Mouse (Mus musculus) heart, embryonic 11.5 days (tissue): ENCODE data around the gene Gsc2. TPM values are rescaled to one million over a fixed set of nuclear protein-coding genes. Genes with fewer than 3 reads are reported as not detected.

Experiments
- ATAC-seq: fragments of 200-750 bp; cut with Nextera tagmentation; replicated peaks from 2 replicates; pipeline ENCODE4 v1.8.0; 2017; ENCODE audit warnings: moderate library complexity; ENCODE audit not compliant: insufficient number of reproducible peaks, low FRiP score, low TSS enrichment
- H3K27ac ChIP-seq: fragments of 300-500 bp; sonication (generic); 2 replicates; pipeline ENCODE4 v1.5.1; 2014; ENCODE audit warnings: mild to moderate bottlenecking, low read depth, low read length
- H3K27me3 ChIP-seq: fragments of 300-500 bp; sonication (generic); 2 replicates; pipeline ENCODE4 v1.6.1; 2014; ENCODE audit warnings: mild to moderate bottlenecking, low read length, mixed read lengths; ENCODE audit not compliant: control insufficient read depth, insufficient read depth
- H3K36me3 ChIP-seq: fragments of 300-500 bp; sonication (generic); 2 replicates; pipeline ENCODE4 v1.6.1; 2014; ENCODE audit warnings: mild to moderate bottlenecking, low read length, moderate library complexity, mixed read lengths; ENCODE audit not compliant: control insufficient read depth, insufficient read depth
- H3K4me1 ChIP-seq: fragments of 300-500 bp; sonication (generic); 2 replicates; pipeline ENCODE4 v1.6.1; 2014; ENCODE audit warnings: low read length; ENCODE audit not compliant: control insufficient read depth, insufficient read depth
- H3K4me2 ChIP-seq: fragments of 300-500 bp; sonication (generic); 2 replicates; pipeline ENCODE4 v1.6.1; 2014; ENCODE audit warnings: mild to moderate bottlenecking, moderate library complexity
- H3K4me3 ChIP-seq: fragments of 300-500 bp; sonication (generic); 2 replicates; pipeline ENCODE4 v1.5.1; 2014; ENCODE audit warnings: low read depth, low read length
- H3K9ac ChIP-seq: fragments of 300-500 bp; sonication (generic); 2 replicates; pipeline ENCODE4 v1.6.1; 2014; ENCODE audit warnings: mild to moderate bottlenecking, low read depth, low read length, moderate library complexity
- H3K9me3 ChIP-seq: fragments of 300-500 bp; sonication (generic); replicated peaks from 2 replicates; pipeline ENCODE4 v1.6.1; 2016; ENCODE audit warnings: low read length; ENCODE audit not compliant: control insufficient read depth
- WGBS: fragments of 180-500 bp; shearing (Covaris S2); extraction: QIAGEN DNeasy Blood & Tissue Kit; methylation state at CpG from one replicate; pipeline ENCODE4 v1.1.7; 2014; ENCODE audit not compliant: insufficient replicate concordance; 5-methylcytosine and 5-hydroxymethylcytosine counted together
- polyA plus RNA-seq: library from polyadenylated mRNA; unstranded; fragments of >200 nt; fragmentation: Nextera tagmentation; extraction: Ambion mirVana; gene quantifications from 2 replicates; pipeline ENCODE4 v1.2.1, GENCODE M21; 2014

Gene Gsc2
- polyA plus RNA-seq, 1 experiment from 2014 or later: not detected

DNA sequence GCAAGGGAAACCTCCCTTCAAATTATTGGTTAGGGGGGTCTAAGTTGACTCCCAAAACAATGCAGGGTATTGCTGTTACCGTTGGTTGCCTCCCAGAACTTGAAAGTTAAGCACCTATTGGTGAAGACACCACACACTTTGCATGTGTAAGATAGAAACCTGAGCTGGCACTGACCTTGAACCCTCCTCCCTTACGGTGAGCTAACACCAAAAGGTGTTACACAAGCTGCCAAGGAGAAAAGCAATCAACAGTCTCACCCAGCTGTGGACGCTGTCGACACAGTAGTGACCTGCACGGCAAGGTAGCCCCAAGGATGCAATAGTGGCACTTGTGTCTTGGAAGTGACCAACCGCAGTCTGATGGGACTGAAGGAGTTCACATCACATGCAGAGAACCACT is 30.7 kb downstream of the Gsc2 start:
- Histone ChIP-seq H3K27ac (no peak overlapping the region), H3K27me3 (no peaks in the 10 kb centered on the region), H3K4me2 (no peak overlapping the region), H3K4me3 (no peak overlapping the region), H3K9me3 (no peaks in the 10 kb centered on the region), H3K9ac (no peak overlapping the region), H3K4me1 (peaks cover 7% of the 10 kb centered on the region; the same call in 1 of the 2 replicates), H3K36me3 (0 out of 2 replicates have a peak, but pooled peaks cover 2% of the 10 kb centered on the region)
- 54% methylated on average over 6 of the region's 6 CpGs for WGBS
- ATAC-seq: no peak

DNA sequence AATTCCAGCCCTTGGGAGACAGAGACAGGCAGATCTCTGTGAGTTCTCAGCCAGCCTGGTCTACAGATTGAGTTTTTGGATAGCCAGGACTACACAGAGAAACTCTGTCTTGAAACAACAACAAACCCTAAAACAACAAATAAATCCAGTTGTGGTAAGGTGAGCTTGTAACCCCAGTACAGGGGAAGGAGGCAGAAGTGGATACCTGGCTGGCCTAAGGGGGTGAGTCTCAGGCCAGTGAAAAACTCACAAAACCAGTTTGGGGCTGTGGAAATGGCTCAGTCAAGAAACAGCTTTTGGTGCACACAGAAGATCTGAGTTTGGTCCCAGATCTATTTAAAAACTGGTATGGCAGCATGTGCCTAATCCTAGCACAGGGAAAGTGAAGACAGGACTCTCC is 32.7 kb downstream of the Gsc2 start:
- H3K4me1 ChIP-seq: peaks cover 7% of the 10 kb centered on the region; the same call in 1 of the 2 replicates
- ATAC-seq: no peak
- no peak overlapping the region for H3K9ac ChIP-seq
- no peaks in the 10 kb centered on the region for H3K27me3 ChIP-seq
- H3K4me2 ChIP-seq: no peak overlapping the region
- no peak overlapping the region for H3K4me3 ChIP-seq
- H3K27ac ChIP-seq: no peak overlapping the region
- no peaks in the 10 kb centered on the region for H3K9me3 ChIP-seq
- H3K36me3 ChIP-seq: 0 out of 2 replicates have a peak, but pooled peaks cover 2% of the 10 kb centered on the region

DNA sequence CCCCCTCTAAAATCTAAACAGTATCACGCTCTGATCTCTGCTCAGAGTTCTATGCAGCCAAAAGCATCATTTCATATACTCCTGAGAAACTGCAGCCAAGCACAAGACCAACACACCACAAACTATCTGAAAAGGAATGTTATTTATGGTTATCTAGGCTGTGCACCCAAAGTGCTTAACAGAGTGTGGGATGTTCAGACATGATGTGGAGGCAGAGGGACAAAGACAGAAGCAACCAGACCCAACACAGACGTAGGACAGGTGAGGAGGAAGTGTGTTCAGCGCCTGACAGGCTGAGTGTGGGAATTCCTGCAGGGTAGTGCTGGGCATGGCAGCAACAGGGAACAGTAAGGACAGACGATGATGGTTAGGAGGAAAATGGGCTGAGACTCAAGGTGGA is 35.3 kb downstream of the Gsc2 start:
- no peak overlapping the region for H3K27ac ChIP-seq
- H3K27me3 ChIP-seq: no peaks in the 10 kb centered on the region
- no peak for ATAC-seq
- no peak overlapping the region for H3K9ac ChIP-seq
- no peak overlapping the region for H3K4me3 ChIP-seq
- WGBS: 83% methylated on average over 4 of the region's 4 CpGs
- no peaks in the 10 kb centered on the region for H3K9me3 ChIP-seq
- H3K36me3 ChIP-seq: 0 out of 2 replicates have a peak, but pooled peaks cover 2% of the 10 kb centered on the region
- H3K4me2 ChIP-seq: no peak overlapping the region
- peaks cover 14% of the 10 kb centered on the region for H3K4me1 ChIP-seq

DNA sequence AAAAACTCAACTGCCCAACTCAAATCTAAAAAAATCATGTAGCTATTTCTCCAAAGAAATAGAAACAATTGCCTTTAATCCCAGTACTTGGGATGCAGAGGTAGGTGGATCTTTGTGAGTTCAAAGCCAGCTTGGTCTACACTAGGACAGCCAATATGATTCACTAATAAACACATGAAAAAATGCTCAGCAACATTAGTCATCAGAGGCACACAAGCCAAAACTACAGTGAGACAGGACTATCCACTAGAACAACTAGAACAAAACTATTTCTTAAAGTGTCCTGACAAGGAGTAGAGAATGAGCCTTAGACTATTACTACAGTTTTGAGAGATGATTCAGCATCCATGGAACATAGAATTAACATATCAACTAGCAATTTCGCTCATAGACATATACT is 38.8 kb downstream of the Gsc2 start:
- WGBS: 85% methylated on average over 1 of the region's 1 CpGs
- H3K9me3 ChIP-seq: no peaks in the 10 kb centered on the region
- ATAC-seq: no peak
- H3K27me3 ChIP-seq: no peaks in the 10 kb centered on the region
- no peak overlapping the region for H3K9ac ChIP-seq
- peaks cover 39% of the 10 kb centered on the region for H3K4me1 ChIP-seq
- H3K4me3 ChIP-seq: no peak overlapping the region
- no peak overlapping the region for H3K27ac ChIP-seq
- H3K36me3 ChIP-seq: no peaks in the 10 kb centered on the region
- H3K4me2 ChIP-seq: no peak overlapping the region

DNA sequence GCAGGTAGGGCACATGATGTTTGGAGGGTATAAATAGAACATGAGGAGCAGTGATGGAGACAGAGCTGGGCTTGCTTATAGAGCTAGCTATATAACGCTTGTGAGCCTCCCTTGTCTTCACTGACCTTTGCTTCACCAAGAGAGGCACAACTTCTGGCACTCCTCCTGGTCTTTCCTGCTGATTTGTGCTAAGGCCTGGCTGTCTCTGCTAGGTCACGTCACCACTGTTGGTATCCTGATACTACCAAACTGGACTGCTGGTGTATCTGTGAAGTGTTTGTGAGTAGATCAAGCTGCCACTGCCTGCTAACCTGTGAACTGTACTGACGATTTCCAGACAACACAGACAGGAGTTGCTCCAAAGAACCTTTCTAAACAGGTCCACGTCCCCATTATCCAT is 39.7 kb downstream of the Gsc2 start:
- H3K4me2 ChIP-seq: no peak overlapping the region
- 36% methylated on average over 4 of the region's 4 CpGs for WGBS
- no peak overlapping the region for H3K9ac ChIP-seq
- no peak for ATAC-seq
- H3K36me3 ChIP-seq: 0 out of 2 replicates have a peak, but pooled peaks cover under 1% of the 10 kb centered on the region
- no peak overlapping the region for H3K4me3 ChIP-seq
- peak overlapping the region; percentile 51 for H3K27ac ChIP-seq
- no peaks in the 10 kb centered on the region for H3K9me3 ChIP-seq
- H3K4me1 ChIP-seq: peaks cover 39% of the 10 kb centered on the region
- H3K27me3 ChIP-seq: no peaks in the 10 kb centered on the region

DNA sequence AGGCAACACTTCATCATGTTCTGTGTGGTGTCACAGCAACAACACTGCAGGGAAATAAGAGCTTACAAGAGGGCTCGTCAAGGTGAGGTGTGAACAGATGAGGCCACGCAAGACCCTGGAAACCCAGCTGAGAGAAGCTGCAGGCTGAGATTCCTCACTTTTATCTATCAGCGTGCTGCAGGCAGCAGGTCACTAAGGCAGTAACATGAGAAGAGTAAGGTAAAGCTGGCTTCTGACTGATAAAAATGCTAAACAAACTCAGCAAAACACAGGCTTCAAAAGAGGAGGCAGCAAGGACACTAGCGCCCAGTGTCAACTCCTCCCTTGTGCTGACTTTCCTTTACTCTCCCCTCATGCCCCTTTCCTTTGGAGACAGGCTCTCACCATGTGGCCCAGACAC is 41.9 kb downstream of the Gsc2 start:
- ATAC-seq: no peak

DNA sequence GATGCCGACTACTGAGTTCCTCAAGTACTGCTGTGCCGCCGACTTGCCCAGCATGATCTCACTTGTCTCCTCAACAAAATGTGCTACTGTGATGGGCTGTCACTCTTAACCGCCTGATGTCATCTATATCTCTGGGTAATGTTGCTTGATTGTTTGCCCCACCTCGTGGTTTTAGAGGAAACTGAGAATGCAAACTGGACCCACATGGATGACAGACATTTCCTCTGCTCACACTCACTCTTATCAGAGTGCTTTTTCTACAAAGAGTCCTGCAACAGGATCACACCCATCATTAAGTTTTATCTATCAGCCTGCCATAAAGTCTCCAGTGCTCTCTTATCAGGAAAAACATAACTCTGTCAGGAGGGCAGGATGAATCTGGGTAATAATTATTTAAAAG is 43.6 kb downstream of the Gsc2 start:
- Histone ChIP-seq H3K9ac (no peak overlapping the region), H3K27me3 (no peaks in the 10 kb centered on the region), H3K36me3 (0 out of 2 replicates have a peak, but pooled peaks cover 3% of the 10 kb centered on the region), H3K4me3 (no peak overlapping the region), H3K4me2 (no peak overlapping the region), H3K4me1 (peaks cover 39% of the 10 kb centered on the region), H3K27ac (no peak overlapping the region), H3K9me3 (no peaks in the 10 kb centered on the region)
- no peak for ATAC-seq
- WGBS: 34% methylated on average over 5 of the region's 5 CpGs

More for the DNA sequence above, 41.9 kb downstream of the Gsc2 start:
- Histone ChIP-seq H3K9ac (no peak overlapping the region), H3K4me2 (no peak overlapping the region), H3K4me3 (no peak overlapping the region), H3K36me3 (0 out of 2 replicates have a peak, but pooled peaks cover 3% of the 10 kb centered on the region), H3K27ac (peak overlapping the region; percentile 43; the same call in 1 of the 2 replicates), H3K27me3 (no peaks in the 10 kb centered on the region), H3K4me1 (peaks cover 39% of the 10 kb centered on the region), H3K9me3 (no peaks in the 10 kb centered on the region)
- WGBS: 13% methylated on average over 4 of the region's 4 CpGs

DNA sequence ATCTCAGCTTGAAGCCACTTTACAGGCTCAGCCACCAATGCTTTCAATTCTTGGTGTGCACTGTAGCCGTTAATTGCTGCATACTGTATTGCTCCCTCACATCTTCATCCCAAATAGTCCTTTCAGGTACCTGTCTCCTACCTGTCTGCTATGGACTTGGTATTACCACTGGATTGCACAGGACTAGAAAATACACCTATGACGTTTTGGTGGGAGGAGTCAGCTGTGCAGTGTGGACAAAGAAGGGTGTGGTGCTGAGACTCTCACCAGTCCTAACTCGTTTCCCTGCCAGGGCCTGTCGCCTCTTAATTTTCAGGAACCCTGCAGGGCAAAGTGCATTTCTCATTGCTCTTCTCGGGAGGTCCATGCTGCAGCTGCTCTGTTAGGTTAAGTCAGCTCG is 49.1 kb downstream of the Gsc2 start:
- Histone ChIP-seq H3K4me3 (no peak overlapping the region), H3K36me3 (0 out of 2 replicates have a peak, but pooled peaks cover 3% of the 10 kb centered on the region), H3K9me3 (no peaks in the 10 kb centered on the region), H3K4me2 (no peak overlapping the region), H3K27me3 (no peaks in the 10 kb centered on the region), H3K27ac (no peak overlapping the region), H3K9ac (no peak overlapping the region), H3K4me1 (no peaks in the 10 kb centered on the region)
- no peak for ATAC-seq
- 76% methylated on average over 6 of the region's 6 CpGs for WGBS

DNA sequence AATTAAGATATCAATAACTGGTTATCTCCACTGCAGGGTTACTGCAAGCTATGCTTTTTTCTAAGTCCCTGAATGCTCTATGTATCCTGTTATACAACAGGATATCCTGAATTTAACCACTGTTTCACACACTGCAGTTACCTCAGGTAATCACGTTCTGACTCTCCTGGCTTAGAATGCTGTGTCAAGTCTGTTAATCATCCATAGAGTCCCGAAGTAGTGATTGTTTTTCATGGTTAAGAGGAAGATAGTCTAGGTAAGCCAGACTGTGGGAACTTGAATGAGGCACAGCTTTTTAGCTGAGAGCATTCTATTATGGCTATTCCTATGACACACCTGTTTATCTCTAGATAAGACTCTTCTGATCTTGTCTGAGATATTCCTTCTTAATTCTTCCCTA is 49.6 kb downstream of the Gsc2 start:
- Histone ChIP-seq H3K4me2 (no peak overlapping the region), H3K4me3 (no peak overlapping the region), H3K36me3 (0 out of 2 replicates have a peak, but pooled peaks cover 3% of the 10 kb centered on the region), H3K4me1 (no peaks in the 10 kb centered on the region), H3K27ac (no peak overlapping the region), H3K27me3 (no peaks in the 10 kb centered on the region), H3K9me3 (no peaks in the 10 kb centered on the region), H3K9ac (no peak overlapping the region)
- 87% methylated on average over 2 of the region's 2 CpGs for WGBS
- ATAC-seq: no peak
